Mouse (Mus musculus) forebrain, embryonic 16.5 days (tissue): ENCODE data around the gene Ddi2. TPM values are rescaled to one million over a fixed set of nuclear protein-coding genes. Genes with fewer than 3 reads are reported as not detected.

Source experiments
- ATAC-seq: fragments of 200-750 bp; cut with Nextera tagmentation; 2 replicates; pipeline ENCODE4 v1.8.0; 2017; ENCODE audit warnings: mild to moderate bottlenecking, moderate library complexity
- H3K27ac ChIP-seq: fragments of 300-500 bp; sonication (generic); 2 replicates; pipeline ENCODE4 v1.5.1; 2014; ENCODE audit warnings: low read length, control low read depth
- H3K27me3 ChIP-seq: fragments of 300-500 bp; sonication (generic); replicated peaks from 2 replicates; pipeline ENCODE4 v1.6.1; 2014; ENCODE audit warnings: low read length; ENCODE audit not compliant: control insufficient read depth, insufficient read depth
- H3K36me3 ChIP-seq: fragments of 300-500 bp; sonication (generic); 2 replicates; pipeline ENCODE4 v1.6.1; 2014; ENCODE audit not compliant: control insufficient read depth, insufficient read depth
- H3K4me1 ChIP-seq: fragments of 300-500 bp; sonication (generic); replicated peaks from 2 replicates; pipeline ENCODE4 v1.6.1; 2014; ENCODE audit warnings: low read length; ENCODE audit not compliant: control insufficient read depth, insufficient read depth
- H3K4me2 ChIP-seq: fragments of 300-500 bp; sonication (generic); 2 replicates; pipeline ENCODE4 v1.6.1; 2014; ENCODE audit warnings: mild to moderate bottlenecking, low read length, control low read depth
- H3K4me3 ChIP-seq: fragments of 300-500 bp; sonication (generic); replicated peaks from 2 replicates; pipeline ENCODE4 v1.5.1; 2014; ENCODE audit warnings: mild to moderate bottlenecking, low read length, control low read depth
- H3K9ac ChIP-seq: fragments of 300-500 bp; sonication (generic); replicated peaks from 2 replicates; pipeline ENCODE4 v1.6.1; 2014; ENCODE audit warnings: low read depth, low read length, control low read depth
- H3K9me3 ChIP-seq: fragments of 300-500 bp; sonication (generic); 2 replicates; pipeline ENCODE4 v1.6.1; 2016; ENCODE audit warnings: low read length; ENCODE audit not compliant: control insufficient read depth
- WGBS: fragments of 180-500 bp; shearing (Covaris S2); extraction: QIAGEN DNeasy Blood & Tissue Kit; methylation state at CpG from one replicate; pipeline ENCODE4 v1.1.7; 2014; 5-methylcytosine and 5-hydroxymethylcytosine counted together
- polyA plus RNA-seq: library from polyadenylated mRNA; unstranded; fragments of >200 nt; fragmentation: Nextera tagmentation; extraction: Ambion mirVana; gene quantifications from 2 replicates; pipeline ENCODE4 v1.2.1, GENCODE M21; 2015

Gene Ddi2
- polyA plus RNA-seq, 1 experiment from 2014 or later, result 13.1 TPM

- Histone ChIP-seq H3K4me3 (no peak overlapping the region), H3K36me3 (no peaks in the 10 kb centered on the region), H3K27me3 (no peaks in the 10 kb centered on the region), H3K4me2 (no peak overlapping the region), H3K4me1 (peaks cover 16% of the 10 kb centered on the region), H3K9me3 (no peaks in the 10 kb centered on the region), H3K9ac (no peak overlapping the region), H3K27ac (no peak overlapping the region)
- WGBS, result 84% methylated on average over 4 of the region's 4 CpGs
- no peak for ATAC-seq
Observed at GRCm38 (mm10) chr4:141717633-141718032, 5.6 kb downstream of the Ddi2 start.

DNA sequence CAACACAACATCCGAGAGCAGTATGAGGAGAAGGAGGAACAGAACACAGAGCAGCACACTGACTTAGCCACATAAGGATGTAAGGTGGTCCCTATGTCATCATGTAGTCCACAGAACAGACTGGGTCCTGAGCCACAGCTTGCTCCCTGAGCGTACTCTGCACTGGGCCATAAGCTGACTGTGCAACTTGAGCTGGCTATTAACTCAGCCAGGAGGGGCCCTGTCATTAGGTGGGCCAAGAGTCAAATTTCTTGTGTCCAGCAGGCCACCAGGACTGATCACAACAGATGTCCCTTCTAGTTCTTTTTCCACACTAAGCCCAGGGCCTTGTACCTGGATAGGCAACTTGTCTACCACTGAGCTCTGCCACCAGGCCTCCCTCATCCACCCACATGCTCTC, 8.2 kb downstream of the Ddi2 start:
- H3K9me3 ChIP-seq, result no peaks in the 10 kb centered on the region
- ATAC-seq, result no peak
- no peak overlapping the region for H3K4me2 ChIP-seq
- H3K4me3 ChIP-seq, result no peak overlapping the region
- no peaks in the 10 kb centered on the region for H3K36me3 ChIP-seq
- WGBS, result 83% methylated on average over 2 of the region's 2 CpGs
- H3K4me1 ChIP-seq, result no peaks in the 10 kb centered on the region; the same call in 1 of the 2 replicates
- H3K9ac ChIP-seq, result no peak overlapping the region
- H3K27me3 ChIP-seq, result no peaks in the 10 kb centered on the region
- H3K27ac ChIP-seq, result no peak overlapping the region

- no peaks in the 10 kb centered on the region for H3K27me3 ChIP-seq
- H3K4me3 ChIP-seq, result no peak overlapping the region
- H3K9ac ChIP-seq, result no peak overlapping the region
- H3K36me3 ChIP-seq, result peaks cover 3% of the 10 kb centered on the region
- no peaks in the 10 kb centered on the region for H3K9me3 ChIP-seq
- no peaks in the 10 kb centered on the region for H3K4me1 ChIP-seq
- H3K4me2 ChIP-seq, result no peak overlapping the region
- ATAC-seq, result no peak
- H3K27ac ChIP-seq, result no peak overlapping the region
- WGBS, result 95% methylated on average over 5 of the region's 5 CpGs
Observed at GRCm38 (mm10) chr4:141713598-141714142, 9.5 kb downstream of the Ddi2 start.

- 93% methylated on average over 1 of the region's 1 CpGs for WGBS
- Histone ChIP-seq H3K36me3 (peaks cover 3% of the 10 kb centered on the region), H3K4me2 (no peak overlapping the region), H3K4me1 (no peaks in the 10 kb centered on the region), H3K9ac (no peak overlapping the region), H3K27ac (no peak overlapping the region), H3K27me3 (no peaks in the 10 kb centered on the region), H3K4me3 (no peak overlapping the region), H3K9me3 (no peaks in the 10 kb centered on the region)
- ATAC-seq, result no peak
Observed at GRCm38 (mm10) chr4:141711250-141711649, 12.0 kb downstream of the Ddi2 start.

DNA sequence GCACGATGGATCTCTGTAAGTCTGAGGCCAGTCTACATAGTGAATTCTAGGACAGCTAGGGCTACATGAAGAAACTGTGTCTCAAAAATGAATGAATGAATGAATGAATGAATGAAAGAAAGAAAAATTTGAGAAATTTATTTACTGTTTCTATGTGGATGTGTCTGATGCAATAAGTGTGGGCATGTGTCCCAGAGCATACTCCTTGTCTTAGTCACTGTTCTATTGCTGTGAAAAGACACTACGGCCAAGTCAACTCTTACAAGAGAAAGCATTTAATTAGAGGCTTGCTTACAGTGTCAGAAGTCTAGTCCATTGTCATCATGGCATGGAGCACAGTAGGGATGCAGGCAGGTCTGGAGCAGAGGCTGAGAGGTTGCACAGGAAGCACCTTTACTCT, 14.2 kb downstream of the Ddi2 start:
- Histone ChIP-seq H3K4me2 (no peak overlapping the region), H3K27me3 (no peaks in the 10 kb centered on the region), H3K4me3 (no peak overlapping the region), H3K9ac (no peak overlapping the region), H3K27ac (no peak overlapping the region), H3K9me3 (no peaks in the 10 kb centered on the region), H3K36me3 (peaks cover 3% of the 10 kb centered on the region), H3K4me1 (no peaks in the 10 kb centered on the region)
- 97% methylated on average over 2 of the region's 2 CpGs for WGBS
- no peak for ATAC-seq

DNA sequence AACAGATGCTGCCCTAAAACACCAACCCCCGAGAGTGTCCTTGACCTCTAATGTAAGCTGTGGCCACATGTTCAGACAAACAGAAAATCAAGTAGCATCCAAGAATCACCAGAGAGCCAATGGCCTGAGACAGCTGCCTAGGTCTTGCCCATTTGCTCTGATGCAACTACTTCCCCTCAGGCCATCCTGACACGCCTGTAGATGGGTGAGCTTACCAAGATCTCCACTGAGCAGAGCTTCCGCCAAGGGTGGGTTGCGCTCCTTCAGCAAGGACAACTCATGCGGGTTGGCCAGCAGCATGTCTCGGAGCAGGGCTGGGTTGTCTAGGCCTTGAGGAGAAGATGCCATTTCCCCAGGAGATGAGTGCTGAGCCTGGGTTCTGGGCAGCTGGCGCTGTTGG, 15.2 kb downstream of the Ddi2 start:
- Histone ChIP-seq H3K4me3 (no peak overlapping the region), H3K9me3 (no peaks in the 10 kb centered on the region), H3K4me1 (no peaks in the 10 kb centered on the region), H3K27me3 (no peaks in the 10 kb centered on the region), H3K27ac (no peak overlapping the region), H3K4me2 (no peak overlapping the region), H3K9ac (no peak overlapping the region), H3K36me3 (peaks cover 8% of the 10 kb centered on the region)
- 92% methylated on average over 7 of the region's 7 CpGs for WGBS
- ATAC-seq, result no peak

- WGBS, result 65% methylated on average over 4 of the region's 4 CpGs
- H3K36me3 ChIP-seq, result peaks cover 8% of the 10 kb centered on the region
- no peak overlapping the region for H3K4me2 ChIP-seq
- no peak overlapping the region for H3K9ac ChIP-seq
- no peaks in the 10 kb centered on the region for H3K9me3 ChIP-seq
- peak; percentile 93 for ATAC-seq
- no peak overlapping the region for H3K4me3 ChIP-seq
- H3K27ac ChIP-seq, result peak overlapping the region; percentile 3
- no peaks in the 10 kb centered on the region for H3K27me3 ChIP-seq
- H3K4me1 ChIP-seq, result no peaks in the 10 kb centered on the region
Observed at GRCm38 (mm10) chr4:141705331-141705730, 17.9 kb downstream of the Ddi2 start.

GRCm38 (mm10) chr4:141704625-141705024, 18.6 kb downstream of the Ddi2 start:
- Histone ChIP-seq H3K9ac (no peak overlapping the region), H3K27me3 (no peaks in the 10 kb centered on the region), H3K4me2 (no peak overlapping the region), H3K27ac (peak overlapping the region; percentile 3), H3K4me1 (no peaks in the 10 kb centered on the region), H3K9me3 (no peaks in the 10 kb centered on the region), H3K4me3 (no peak overlapping the region), H3K36me3 (peaks cover 6% of the 10 kb centered on the region)
- no peak for ATAC-seq
- WGBS, result 71% methylated on average over 2 of the region's 2 CpGs

- no peaks in the 10 kb centered on the region for H3K4me1 ChIP-seq
- H3K9me3 ChIP-seq, result no peaks in the 10 kb centered on the region
- H3K4me3 ChIP-seq, result no peak overlapping the region
- H3K9ac ChIP-seq, result no peak overlapping the region
- WGBS, result 91% methylated on average over 8 of the region's 8 CpGs
- no peak for ATAC-seq
- H3K36me3 ChIP-seq, result peaks cover 17% of the 10 kb centered on the region
- H3K27me3 ChIP-seq, result no peaks in the 10 kb centered on the region
- H3K27ac ChIP-seq, result no peak overlapping the region
- no peak overlapping the region for H3K4me2 ChIP-seq
Observed at GRCm38 (mm10) chr4:141694719-141695118, 28.5 kb downstream of the Ddi2 start.

- 94% methylated on average over 8 of the region's 8 CpGs for WGBS
- H3K27ac ChIP-seq, result no peak overlapping the region
- peaks cover 34% of the 10 kb centered on the region for H3K36me3 ChIP-seq
- no peak overlapping the region for H3K9ac ChIP-seq
- H3K27me3 ChIP-seq, result no peaks in the 10 kb centered on the region
- H3K4me3 ChIP-seq, result no peak overlapping the region
- no peaks in the 10 kb centered on the region for H3K4me1 ChIP-seq
- ATAC-seq, result no peak
- no peak overlapping the region for H3K4me2 ChIP-seq
- no peaks in the 10 kb centered on the region for H3K9me3 ChIP-seq
Observed at GRCm38 (mm10) chr4:141688505-141688904, 34.7 kb downstream of the Ddi2 start.
